Mouse (Mus musculus): ENCODE data around the gene Stat2. TPM values are rescaled to one million over a fixed set of nuclear protein-coding genes. Genes with fewer than 3 reads are reported as not detected.

Stat2 gene
- polyA plus RNA-seq, 1 experiment from 2014 or later: 13.0 TPM

DNA sequence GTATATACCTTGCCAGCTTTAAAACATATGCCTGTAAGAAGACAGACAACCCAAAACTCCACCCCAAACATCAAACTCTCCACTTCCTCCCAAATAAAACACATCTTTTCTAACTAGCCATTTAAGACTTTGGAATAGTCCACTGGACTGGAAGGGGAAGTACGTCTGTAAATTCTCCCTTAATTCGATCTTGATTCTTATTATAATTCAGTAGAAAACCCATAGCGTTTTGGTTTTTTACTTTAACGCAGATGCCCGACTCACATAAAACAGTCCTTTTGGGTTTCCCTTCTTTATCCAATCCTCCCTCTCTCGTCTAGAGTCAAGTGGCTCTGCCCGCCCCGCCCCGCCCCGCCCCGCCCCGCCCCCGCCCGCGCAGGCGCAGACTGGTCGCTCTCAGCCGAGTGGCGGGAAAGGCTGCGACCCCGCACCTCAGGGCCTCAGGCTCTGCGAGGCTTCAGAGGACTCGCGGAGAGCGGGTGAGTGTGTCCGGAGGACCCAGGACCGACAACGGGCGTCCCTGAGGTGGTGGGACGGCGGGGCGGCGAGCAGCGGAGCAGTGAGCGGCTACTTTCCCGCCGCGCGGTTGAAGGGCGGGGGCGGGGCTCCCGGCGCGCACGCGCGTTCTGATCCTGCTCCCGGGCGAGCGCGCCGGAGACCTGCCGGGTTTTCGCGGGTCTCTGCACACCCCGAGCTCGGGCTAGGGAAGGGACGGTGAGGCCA is 38.5 kb upstream of the Stat2 start, which contains the start of gene Timeless:
Timeless (plus strand) TSS at position 369 of the 723 bp plus-strand sequence.
- ATAC-seq (ENCODE audit: insufficient number of reproducible peaks, insufficient read depth, low FRiP score, low read depth): peak; percentile 91
- H3K27ac ChIP-seq (ENCODE audit: low read length): peak within 1 kb of the TSS; percentile 94
- H3K9ac ChIP-seq (replicated peaks; ENCODE audit: low read depth, low read length): peak within 1 kb of the TSS; percentile 83
- no peaks in the 10 kb centered on the region for H3K36me3 ChIP-seq (ENCODE audit: control insufficient read depth, insufficient read depth, low read length)
- H3K9me3 ChIP-seq (ENCODE audit: control insufficient read depth, low read depth, low read length): no peaks in the 10 kb centered on the region
- WGBS: under 1% methylated on average over 57 of the region's 58 CpGs
- H3K4me1 ChIP-seq (ENCODE audit: control insufficient read depth, insufficient read depth, low read length): 0 out of 2 replicates have a peak, but pooled peaks cover 4% of the 10 kb centered on the region
- H3K4me2 ChIP-seq (replicated peaks; ENCODE audit: low read depth, low read length): peak within 1 kb of the TSS; percentile 82
- no peaks in the 10 kb centered on the region for H3K27me3 ChIP-seq (ENCODE audit: control insufficient read depth, insufficient read depth, low read length)
- peak within 1 kb of the TSS; percentile 80 for H3K4me3 ChIP-seq (ENCODE audit: low read depth, low read length)

DNA sequence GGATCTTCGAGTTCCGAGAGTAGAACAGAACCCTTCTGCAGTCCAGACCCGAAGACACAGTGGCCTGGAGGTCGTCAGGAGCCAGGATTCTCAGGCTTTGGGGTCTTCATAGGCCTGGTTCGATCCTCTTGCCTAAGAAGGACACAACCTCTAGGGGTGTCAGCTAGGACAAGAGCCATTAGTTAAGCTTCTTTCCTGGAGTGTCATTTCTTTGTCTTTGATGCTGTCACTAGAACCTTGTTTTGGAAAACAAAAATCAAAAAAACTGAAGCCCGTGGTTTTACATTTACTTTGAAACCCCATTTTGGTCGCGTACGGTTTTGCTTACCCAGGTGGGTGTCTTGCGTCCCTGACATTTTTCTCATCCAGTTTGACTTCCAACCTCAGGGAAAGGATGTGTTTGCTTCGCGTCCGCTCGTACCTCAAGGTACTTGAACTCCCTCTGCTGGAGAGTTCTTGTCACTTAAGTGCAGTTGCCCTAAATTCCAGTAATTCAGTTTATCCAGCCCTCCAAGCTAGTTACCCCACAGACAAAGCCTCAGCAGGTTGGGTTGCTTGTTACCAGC is 37.9 kb upstream of the Stat2 start:
- H3K4me3 ChIP-seq (ENCODE audit: low read depth, low read length): peak overlapping the region; percentile 80
- peak overlapping the region; percentile 83 for H3K9ac ChIP-seq (replicated peaks; ENCODE audit: low read depth, low read length)
- no peaks in the 10 kb centered on the region for H3K36me3 ChIP-seq (ENCODE audit: control insufficient read depth, insufficient read depth, low read length)
- H3K27me3 ChIP-seq (ENCODE audit: control insufficient read depth, insufficient read depth, low read length): no peaks in the 10 kb centered on the region
- H3K27ac ChIP-seq (ENCODE audit: low read length): peak overlapping the region; percentile 94
- 0 out of 2 replicates have a peak, but pooled peaks have one; percentile 21 for ATAC-seq (ENCODE audit: insufficient number of reproducible peaks, insufficient read depth, low FRiP score, low read depth)
- 0 out of 2 replicates have a peak, but pooled peaks cover 4% of the 10 kb centered on the region for H3K4me1 ChIP-seq (ENCODE audit: control insufficient read depth, insufficient read depth, low read length)
- H3K4me2 ChIP-seq (replicated peaks; ENCODE audit: low read depth, low read length): peak overlapping the region; percentile 82
- H3K9me3 ChIP-seq (ENCODE audit: control insufficient read depth, low read depth, low read length): no peaks in the 10 kb centered on the region
- WGBS: under 1% methylated on average over 14 of the region's 14 CpGs

DNA sequence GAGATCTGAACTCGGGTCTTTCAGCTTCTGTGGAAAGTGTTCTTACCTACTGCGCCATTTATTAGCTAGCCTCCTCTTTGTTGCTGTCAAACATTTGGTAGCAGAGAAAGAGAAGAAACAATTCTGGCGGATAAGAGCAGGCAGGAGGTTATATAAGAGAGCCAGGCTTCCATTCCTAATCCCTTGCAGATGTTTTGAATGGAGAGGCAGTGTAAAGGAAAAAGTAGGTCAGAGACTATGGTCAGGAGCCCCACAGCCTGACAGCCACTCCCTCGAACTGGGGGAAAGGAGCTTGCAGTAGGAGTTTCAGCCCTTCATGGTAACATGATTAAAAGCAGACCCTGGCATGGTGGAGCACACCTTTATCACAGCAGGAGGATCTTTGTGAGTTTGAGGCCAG is 34.0 kb upstream of the Stat2 start:
- Histone ChIP-seq H3K36me3 (ENCODE audit: control insufficient read depth, insufficient read depth, low read length) (peaks cover 6% of the 10 kb centered on the region), H3K4me3 (ENCODE audit: low read depth, low read length) (no peak overlapping the region), H3K9ac (replicated peaks; ENCODE audit: low read depth, low read length) (peak overlapping the region; percentile 30; the same call in 1 of the 2 replicates), H3K27me3 (ENCODE audit: control insufficient read depth, insufficient read depth, low read length) (no peaks in the 10 kb centered on the region), H3K27ac (ENCODE audit: low read length) (no peak overlapping the region), H3K4me2 (replicated peaks; ENCODE audit: low read depth, low read length) (no peak overlapping the region), H3K4me1 (ENCODE audit: control insufficient read depth, insufficient read depth, low read length) (0 out of 2 replicates have a peak, but pooled peaks cover under 1% of the 10 kb centered on the region), H3K9me3 (ENCODE audit: control insufficient read depth, low read depth, low read length) (no peaks in the 10 kb centered on the region)
- 63% methylated on average over 4 of the region's 4 CpGs for WGBS
- no peak for ATAC-seq (ENCODE audit: insufficient number of reproducible peaks, insufficient read depth, low FRiP score, low read depth)

DNA sequence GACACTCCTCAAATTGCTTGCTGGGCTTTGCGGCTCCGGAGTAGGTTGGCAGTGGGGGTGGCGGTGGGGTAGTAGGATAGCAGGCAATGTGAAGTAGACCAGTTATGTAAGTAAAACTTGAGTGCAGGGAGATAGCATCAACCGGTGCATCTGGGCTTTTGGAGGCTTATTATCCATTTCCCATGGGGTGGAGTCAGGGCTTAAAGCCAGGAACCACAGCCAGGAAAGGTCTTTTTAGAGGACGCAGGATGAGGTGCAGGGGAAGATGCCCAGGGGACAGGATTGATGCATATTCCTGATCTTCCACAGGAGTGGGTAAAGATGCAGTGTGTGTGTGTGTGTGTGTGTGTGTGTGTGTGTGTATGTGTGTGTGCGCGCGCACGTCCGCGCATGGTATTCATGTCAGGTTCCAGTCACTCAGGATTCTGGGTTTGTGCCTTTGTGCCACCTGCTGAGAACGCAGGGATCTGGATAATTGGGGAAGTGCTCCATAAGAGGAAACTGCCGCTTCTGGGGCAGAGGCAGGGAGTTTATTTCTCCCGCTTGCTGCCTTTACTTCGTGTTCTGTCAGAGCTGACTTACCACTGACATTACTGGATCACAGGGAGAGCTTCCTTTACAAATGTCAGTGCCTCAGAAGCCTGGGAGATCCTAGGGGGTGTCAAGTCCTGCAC is 32.4 kb upstream of the Stat2 start:
- Histone ChIP-seq H3K4me2 (replicated peaks; ENCODE audit: low read depth, low read length) (no peak overlapping the region), H3K4me3 (ENCODE audit: low read depth, low read length) (no peak overlapping the region), H3K27ac (ENCODE audit: low read length) (no peak overlapping the region), H3K27me3 (ENCODE audit: control insufficient read depth, insufficient read depth, low read length) (no peaks in the 10 kb centered on the region), H3K4me1 (ENCODE audit: control insufficient read depth, insufficient read depth, low read length) (no peaks in the 10 kb centered on the region), H3K9ac (replicated peaks; ENCODE audit: low read depth, low read length) (no peak overlapping the region), H3K9me3 (ENCODE audit: control insufficient read depth, low read depth, low read length) (no peaks in the 10 kb centered on the region), H3K36me3 (ENCODE audit: control insufficient read depth, insufficient read depth, low read length) (peaks cover 6% of the 10 kb centered on the region)
- ATAC-seq (ENCODE audit: insufficient number of reproducible peaks, insufficient read depth, low FRiP score, low read depth): no peak
- WGBS: 80% methylated on average over 15 of the region's 15 CpGs

DNA sequence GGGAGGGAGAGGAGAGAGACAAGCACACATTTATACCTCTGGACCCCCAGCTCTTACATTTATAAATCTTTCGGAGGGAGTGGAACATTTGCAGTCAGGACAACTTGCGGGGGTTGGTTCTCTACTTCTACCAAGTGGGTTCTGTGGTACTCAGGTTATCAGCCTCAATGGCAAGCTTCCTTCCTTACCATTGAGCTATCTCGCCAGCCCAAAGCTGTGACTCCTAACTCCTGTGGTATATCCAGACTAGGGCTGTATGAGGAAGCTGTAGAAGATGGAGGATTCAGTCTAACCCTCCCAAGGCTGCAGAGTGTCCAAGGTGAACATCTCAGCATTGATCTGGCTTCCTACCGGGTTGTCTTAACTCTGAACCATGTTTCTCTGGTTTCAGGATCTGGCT is 31.2 kb upstream of the Stat2 start:
- no peak overlapping the region for H3K27ac ChIP-seq (ENCODE audit: low read length)
- peaks cover 15% of the 10 kb centered on the region for H3K36me3 ChIP-seq (ENCODE audit: control insufficient read depth, insufficient read depth, low read length)
- ATAC-seq (ENCODE audit: insufficient number of reproducible peaks, insufficient read depth, low FRiP score, low read depth): no peak
- WGBS: 91% methylated on average over 4 of the region's 4 CpGs
- H3K4me2 ChIP-seq (replicated peaks; ENCODE audit: low read depth, low read length): no peak overlapping the region
- no peaks in the 10 kb centered on the region for H3K4me1 ChIP-seq (ENCODE audit: control insufficient read depth, insufficient read depth, low read length)
- no peak overlapping the region for H3K9ac ChIP-seq (replicated peaks; ENCODE audit: low read depth, low read length)
- no peaks in the 10 kb centered on the region for H3K27me3 ChIP-seq (ENCODE audit: control insufficient read depth, insufficient read depth, low read length)
- H3K4me3 ChIP-seq (ENCODE audit: low read depth, low read length): no peak overlapping the region
- no peaks in the 10 kb centered on the region for H3K9me3 ChIP-seq (ENCODE audit: control insufficient read depth, low read depth, low read length)

DNA sequence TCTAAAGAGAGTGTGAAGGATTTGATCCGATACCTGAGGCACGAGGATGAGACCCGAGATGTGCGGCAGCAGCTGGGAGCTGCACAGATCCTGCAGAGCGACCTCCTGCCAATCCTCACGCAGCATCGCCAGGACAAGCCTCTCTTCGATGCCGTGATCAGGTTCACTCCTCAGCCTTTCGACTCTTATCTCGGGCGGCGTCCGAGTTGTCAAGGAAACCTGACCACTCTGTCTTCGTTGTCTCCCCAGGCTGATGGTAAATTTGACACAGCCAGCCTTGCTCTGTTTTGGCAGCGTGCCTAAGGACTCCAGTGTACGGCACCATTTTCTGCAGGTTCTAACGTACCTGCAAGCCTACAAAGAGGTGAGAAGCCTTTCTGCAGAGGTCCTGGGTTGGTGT is 30.2 kb upstream of the Stat2 start:
- Histone ChIP-seq H3K4me2 (replicated peaks; ENCODE audit: low read depth, low read length) (no peak overlapping the region), H3K9ac (replicated peaks; ENCODE audit: low read depth, low read length) (no peak overlapping the region), H3K27ac (ENCODE audit: low read length) (no peak overlapping the region), H3K4me1 (ENCODE audit: control insufficient read depth, insufficient read depth, low read length) (no peaks in the 10 kb centered on the region), H3K36me3 (ENCODE audit: control insufficient read depth, insufficient read depth, low read length) (peaks cover 25% of the 10 kb centered on the region), H3K4me3 (ENCODE audit: low read depth, low read length) (no peak overlapping the region), H3K9me3 (ENCODE audit: control insufficient read depth, low read depth, low read length) (no peaks in the 10 kb centered on the region), H3K27me3 (ENCODE audit: control insufficient read depth, insufficient read depth, low read length) (no peaks in the 10 kb centered on the region)
- 83% methylated on average over 18 of the region's 18 CpGs for WGBS
- no peak for ATAC-seq (ENCODE audit: insufficient number of reproducible peaks, insufficient read depth, low FRiP score, low read depth)

DNA sequence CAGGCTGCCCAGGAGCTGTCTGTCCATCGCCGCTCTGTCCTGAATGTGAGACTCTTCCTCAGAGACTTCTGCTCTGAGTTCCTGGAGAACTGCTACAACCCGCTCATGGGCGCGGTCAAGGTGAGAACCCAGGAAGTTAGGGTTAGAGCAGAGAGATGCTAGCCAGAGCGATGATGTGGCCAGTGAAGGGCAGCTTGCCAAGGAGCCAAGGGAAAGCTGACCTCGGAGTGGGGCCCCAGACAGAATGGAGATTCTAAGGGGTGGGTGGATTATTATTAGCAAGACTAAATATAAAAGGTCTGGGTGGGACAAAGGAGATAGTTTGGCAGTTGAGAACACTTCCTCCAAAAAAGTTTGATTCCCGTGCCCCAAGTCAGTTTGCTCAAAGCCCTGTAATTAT is 27.1 kb upstream of the Stat2 start:
- Histone ChIP-seq H3K9ac (replicated peaks; ENCODE audit: low read depth, low read length) (no peak overlapping the region), H3K9me3 (ENCODE audit: control insufficient read depth, low read depth, low read length) (no peaks in the 10 kb centered on the region), H3K4me3 (ENCODE audit: low read depth, low read length) (no peak overlapping the region), H3K4me1 (ENCODE audit: control insufficient read depth, insufficient read depth, low read length) (no peaks in the 10 kb centered on the region), H3K27ac (ENCODE audit: low read length) (no peak overlapping the region), H3K36me3 (ENCODE audit: control insufficient read depth, insufficient read depth, low read length) (peaks cover 56% of the 10 kb centered on the region), H3K4me2 (replicated peaks; ENCODE audit: low read depth, low read length) (no peak overlapping the region), H3K27me3 (ENCODE audit: control insufficient read depth, insufficient read depth, low read length) (no peaks in the 10 kb centered on the region)
- ATAC-seq (ENCODE audit: insufficient number of reproducible peaks, insufficient read depth, low FRiP score, low read depth): no peak
- 93% methylated on average over 8 of the region's 8 CpGs for WGBS

DNA sequence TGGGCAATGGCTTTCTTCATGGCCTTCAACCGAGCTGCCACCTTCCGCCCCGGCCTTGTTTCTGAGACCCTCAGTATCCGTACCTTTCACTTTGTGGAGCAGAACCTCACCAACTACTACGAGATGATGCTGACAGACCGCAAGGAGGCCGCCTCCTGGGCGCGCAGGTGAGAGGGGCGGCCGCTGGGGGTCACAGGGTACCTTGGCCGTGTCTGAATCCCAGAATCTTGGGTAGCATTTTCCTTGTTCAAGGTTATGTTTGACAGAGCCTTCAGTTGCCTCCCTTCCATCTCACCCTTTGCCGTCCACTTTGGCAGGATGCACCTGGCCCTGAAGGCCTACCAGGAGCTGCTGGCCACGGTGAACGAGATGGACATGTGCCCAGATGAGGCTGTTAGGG is 26.2 kb upstream of the Stat2 start:
- H3K27ac ChIP-seq (ENCODE audit: low read length): no peak overlapping the region
- H3K9me3 ChIP-seq (ENCODE audit: control insufficient read depth, low read depth, low read length): no peaks in the 10 kb centered on the region
- H3K36me3 ChIP-seq (ENCODE audit: control insufficient read depth, insufficient read depth, low read length): peaks cover 61% of the 10 kb centered on the region
- H3K9ac ChIP-seq (replicated peaks; ENCODE audit: low read depth, low read length): no peak overlapping the region
- 96% methylated on average over 15 of the region's 15 CpGs for WGBS
- no peak overlapping the region for H3K4me2 ChIP-seq (replicated peaks; ENCODE audit: low read depth, low read length)
- no peaks in the 10 kb centered on the region for H3K27me3 ChIP-seq (ENCODE audit: control insufficient read depth, insufficient read depth, low read length)
- no peak for ATAC-seq (ENCODE audit: insufficient number of reproducible peaks, insufficient read depth, low FRiP score, low read depth)
- no peak overlapping the region for H3K4me3 ChIP-seq (ENCODE audit: low read depth, low read length)
- no peaks in the 10 kb centered on the region for H3K4me1 ChIP-seq (ENCODE audit: control insufficient read depth, insufficient read depth, low read length)
